Mouse (Mus musculus): ENCODE data around the gene Vtcn1.

DNA sequence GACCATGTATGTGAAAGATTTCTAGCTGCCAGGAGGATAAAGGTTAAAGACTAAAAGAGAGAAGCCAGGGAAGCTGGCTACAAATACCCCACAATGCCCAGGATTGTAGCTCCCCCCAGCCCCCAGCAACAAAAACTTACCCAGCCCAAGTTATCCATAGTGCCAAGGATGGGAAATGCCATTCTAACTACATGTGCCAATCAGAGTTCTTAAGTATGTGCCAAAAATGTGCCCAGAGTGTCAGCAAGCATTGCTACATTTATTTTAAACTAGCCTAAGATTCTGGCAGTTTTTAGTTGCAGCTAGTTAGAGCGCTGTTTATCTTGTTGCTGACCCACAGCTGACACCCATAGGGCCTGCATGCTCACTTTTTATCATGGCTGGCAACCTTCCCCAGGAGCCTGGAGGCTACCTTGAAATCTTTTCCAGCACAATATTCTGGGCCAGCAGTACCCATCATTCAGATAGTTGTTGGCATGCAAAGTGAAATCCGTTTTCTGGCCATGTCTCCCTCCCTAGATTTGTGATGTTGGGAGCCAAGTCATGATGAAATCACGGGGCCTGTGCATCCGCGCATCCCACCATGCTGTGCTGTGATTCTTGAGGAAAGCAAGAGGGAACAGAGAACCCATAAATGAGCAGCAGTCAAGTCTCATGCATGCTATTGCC lies 33.2 kb downstream of the Vtcn1 start:
- TF ChIP-seq CTCF (IDR thresholded peaks at IDR 0.05; ENCODE audit: control insufficient read depth, insufficient read depth, low read length) = no peak
- no peak for TF ChIP-seq POLR2A (IDR thresholded peaks at IDR 0.05; ENCODE audit: borderline replicate concordance, control insufficient read depth, low read depth, low read length)

Data from bone marrow, adult 2 months (tissue).